Mouse (Mus musculus): ENCODE measurements around the gene Slc35b1. TPM values are rescaled to one million over a fixed set of nuclear protein-coding genes. Genes with fewer than 3 reads are reported as not detected.

Slc35b1 gene
- total RNA-seq, 2 experiments from 2014 or later: 42.7 to 43.8 TPM

DNA sequence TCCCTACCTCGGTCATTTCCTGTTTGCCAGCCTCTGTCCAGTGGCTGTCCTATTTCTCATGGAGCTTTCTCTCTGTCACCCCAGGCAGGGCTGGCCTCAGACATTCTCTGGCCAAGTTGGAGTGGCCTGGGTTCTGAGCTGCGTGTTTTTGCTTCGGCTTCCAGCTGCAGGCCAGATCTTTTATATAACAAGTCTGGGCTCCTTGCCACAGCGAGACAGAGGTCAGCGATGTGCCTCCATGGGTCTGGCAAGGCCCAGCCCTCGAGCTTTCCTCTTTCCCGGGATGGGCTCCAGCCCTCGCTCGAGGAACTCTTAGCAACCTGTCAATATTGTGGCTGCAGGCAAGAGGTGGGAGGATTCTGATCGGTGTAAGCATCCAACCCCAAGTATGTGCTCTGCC, 18.9 kb upstream of the Slc35b1 start:
- DNase-seq: peak; percentile 83

DNA sequence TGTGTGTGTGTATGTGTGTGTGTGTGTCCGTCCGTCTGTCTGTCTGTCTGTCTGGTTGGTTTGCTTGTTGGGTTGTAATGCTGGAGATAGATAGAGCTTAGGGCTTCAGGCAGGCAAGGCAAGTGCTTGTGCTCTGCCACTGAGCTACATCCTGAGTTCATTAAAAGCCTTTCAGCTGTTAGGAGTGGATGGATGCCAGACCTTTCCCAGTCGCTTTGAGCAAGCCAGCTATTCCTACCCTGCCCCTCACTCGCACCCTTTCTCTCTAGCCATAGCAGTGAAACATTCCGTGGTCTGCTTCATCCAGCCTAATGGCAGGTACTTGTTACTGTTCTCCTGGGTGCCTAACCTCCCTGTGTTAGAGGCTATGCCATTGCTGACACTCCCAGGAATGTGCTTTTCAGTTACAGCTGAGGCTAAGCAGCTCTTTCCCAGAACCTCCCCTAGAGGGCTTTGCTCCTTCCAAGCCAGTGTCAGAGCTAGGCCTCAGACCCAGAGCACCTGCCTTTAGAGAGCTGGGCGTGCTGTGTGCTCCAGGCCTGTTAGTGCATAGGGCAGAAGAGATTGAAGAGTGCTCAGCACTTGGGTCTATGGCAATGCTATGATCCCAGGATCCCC, 18.1 kb upstream of the Slc35b1 start:
- DNase-seq: no peak

DNA sequence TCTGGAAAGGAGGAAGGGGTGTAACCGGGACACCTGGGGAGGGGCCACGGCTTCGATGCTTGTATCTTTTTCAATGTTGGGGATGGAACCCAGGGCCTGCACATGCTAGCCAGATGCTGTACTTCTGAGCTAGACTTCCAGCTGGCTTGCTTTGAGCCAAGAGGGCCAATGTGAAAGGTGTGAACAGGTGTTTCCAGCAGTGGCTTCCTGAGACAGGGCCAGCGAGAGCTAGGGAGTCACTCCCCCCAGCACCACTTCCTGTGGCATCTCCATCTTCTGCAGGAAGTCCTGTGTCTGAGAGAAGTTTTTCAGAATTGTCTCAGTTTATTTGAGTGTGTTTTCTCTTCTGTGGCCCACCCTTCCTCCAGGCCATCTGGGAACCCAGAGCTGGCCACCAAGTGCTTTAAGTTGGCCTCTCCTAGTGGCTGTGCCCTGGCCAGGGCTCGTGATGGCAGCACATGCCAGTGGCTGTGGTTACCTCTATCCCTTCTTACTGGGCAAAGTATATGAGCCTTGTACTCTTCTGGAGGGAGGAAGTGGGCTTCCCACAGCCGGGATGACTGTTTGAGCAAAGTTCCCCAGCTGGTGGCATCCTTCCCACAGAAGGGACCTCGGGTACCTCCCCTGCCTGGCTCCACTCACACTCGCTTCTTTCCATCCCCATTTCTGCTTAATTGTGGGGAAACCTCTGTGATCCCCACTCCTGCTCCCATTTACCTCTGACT, 17.3 kb upstream of the Slc35b1 start:
- no peak for DNase-seq

DNA sequence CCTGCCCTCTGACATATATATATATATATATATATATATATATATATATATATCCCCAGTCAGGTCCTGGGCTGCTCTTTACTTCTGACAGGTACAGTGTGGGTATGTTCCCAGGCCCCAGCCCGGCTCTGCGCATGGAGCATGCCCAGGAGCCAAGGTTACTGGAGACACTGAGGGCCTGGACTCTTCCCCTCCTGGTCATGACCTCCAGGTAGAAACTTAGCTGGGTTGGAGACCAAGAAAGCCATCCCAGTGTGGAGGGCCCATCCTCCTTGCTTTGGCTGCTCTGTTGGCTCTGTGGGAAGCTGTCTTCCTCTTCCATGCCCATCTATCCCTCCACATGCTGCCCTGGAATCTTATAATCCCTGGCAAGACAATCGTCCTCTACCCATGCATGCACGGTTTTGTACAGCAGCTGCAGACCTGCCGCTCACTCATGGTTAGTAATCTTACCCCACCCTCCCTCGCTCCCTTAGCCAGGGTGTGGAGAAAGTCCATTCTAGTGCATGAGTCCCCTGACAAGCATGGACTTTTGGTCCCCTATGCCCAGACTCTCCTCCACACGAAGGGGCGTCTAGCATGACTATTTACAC, 16.2 kb upstream of the Slc35b1 start:
- no peak for DNase-seq

DNA sequence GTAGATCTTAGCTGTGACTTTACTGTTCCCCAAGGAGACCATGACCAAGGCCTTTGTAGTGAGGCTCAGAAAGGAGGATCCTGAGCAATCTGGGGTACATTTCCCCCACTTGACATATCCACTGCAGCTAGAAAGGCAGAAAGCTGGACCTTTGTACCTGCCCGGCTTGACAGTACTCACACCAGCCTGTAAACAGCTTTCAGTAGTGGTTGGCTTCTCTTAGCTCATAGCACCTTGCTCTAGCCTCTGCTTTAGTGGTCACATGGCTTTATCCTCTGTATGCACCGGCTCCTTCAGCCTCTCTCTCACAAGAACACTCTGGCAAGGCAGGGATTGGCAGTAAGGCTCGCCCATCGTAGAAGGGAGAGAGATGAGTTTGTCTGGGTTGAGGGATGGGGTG, 15.6 kb upstream of the Slc35b1 start:
- no peak for DNase-seq

DNA sequence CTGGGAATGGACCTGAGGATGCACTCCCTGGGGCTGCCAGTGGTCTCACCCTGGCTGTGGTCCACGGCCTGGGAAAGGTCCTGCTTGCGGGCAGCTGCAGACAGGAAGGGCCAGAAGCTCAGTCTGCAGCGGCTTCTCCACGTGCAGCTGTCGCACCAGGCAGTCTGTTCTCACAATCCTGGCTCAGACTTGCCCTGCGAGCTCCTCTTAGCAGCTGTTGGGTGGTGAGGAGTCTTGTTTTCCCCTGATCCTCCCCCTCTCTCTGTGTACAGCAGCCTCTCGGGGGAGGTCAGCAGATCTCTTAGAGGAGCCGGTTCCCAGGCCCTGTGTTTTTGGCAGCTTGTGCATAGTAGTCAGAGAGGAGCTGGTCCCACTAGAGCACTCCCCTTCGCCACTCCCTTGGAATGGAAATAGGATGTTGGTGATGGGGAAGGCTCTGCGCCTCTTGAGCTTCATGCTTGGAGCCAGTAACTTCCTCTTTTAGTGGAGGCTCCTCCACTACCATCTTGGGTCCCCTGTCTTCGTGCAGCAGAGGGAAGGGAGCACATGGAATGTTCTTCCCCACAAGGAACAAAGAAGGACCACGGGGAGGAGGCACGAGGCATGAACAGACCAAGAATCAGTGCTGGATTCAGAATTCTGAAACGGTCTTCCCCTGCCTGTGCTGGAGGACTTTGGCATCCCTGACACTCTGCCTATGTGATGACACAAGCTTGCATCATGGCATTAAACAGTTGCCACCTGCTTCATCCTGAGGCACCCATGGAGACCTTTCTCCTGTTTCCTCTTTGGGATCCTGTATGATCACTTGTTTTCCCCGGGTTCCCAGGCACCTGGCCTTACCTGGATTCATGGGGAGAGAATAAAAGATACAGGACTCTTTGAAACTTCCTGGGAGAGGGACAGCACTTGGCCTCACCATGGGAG, 14.3 kb upstream of the Slc35b1 start:
- DNase-seq: peak; percentile 65

DNA sequence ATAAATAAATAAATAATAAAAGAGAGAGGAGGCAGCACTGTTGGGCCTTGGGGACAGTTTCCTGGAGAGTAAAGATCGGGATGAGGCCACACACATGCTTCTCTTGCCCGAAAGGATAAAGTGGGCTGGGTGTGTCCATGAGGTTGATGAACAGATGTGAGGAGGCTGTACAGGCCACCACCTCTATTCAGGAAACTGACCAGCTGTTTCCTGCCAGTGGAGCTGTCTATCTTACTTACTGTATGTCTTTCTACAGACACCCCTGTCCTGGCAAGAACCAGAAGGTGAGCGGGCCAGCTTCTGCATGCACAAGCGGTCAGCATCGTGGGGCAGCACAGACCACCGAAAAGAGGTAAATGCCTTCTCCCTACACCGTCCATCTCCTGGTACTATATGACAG, 13.3 kb upstream of the Slc35b1 start:
- no peak for DNase-seq

DNA sequence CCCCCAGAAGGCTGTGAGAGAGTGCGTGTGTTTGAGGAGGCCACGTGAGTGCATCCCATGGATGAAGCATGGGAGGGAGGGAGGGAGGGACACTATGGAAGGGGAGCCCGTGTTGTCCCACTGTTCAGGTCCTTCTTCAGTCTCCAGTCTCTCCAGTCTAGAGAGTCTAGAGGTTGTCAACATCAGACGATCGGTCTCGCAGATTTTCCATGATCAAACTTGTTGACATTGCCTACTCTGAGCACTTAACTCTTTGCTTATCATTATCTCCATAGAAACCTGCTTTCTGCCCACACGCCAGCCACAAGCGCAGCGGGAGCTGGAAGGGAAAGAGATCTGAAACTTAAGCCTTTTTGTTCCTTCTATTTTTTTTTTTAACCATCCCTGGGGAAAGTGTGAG, 5.6 kb upstream of the Slc35b1 start:
- no peak for DNase-seq

DNA sequence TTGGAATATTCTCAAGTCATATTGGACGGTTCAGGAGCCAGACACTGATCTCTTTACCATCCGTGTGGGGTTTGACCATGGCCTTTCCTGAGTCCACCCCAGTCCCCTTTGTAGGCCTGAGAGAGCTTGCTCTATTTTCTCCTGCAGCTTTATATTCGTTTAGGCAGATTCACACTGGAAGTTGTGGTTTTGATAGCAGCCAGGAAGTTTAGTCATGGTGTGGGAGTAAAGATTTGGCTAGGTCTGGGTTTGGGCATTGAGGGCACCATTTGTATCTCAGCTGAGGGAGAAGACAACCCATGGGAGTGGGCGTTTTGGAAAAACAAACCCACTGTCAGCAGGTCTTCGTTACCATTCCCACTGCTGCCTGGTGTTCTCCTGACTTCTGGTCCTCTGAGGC, 4.9 kb upstream of the Slc35b1 start:
- DNase-seq: no peak

DNA sequence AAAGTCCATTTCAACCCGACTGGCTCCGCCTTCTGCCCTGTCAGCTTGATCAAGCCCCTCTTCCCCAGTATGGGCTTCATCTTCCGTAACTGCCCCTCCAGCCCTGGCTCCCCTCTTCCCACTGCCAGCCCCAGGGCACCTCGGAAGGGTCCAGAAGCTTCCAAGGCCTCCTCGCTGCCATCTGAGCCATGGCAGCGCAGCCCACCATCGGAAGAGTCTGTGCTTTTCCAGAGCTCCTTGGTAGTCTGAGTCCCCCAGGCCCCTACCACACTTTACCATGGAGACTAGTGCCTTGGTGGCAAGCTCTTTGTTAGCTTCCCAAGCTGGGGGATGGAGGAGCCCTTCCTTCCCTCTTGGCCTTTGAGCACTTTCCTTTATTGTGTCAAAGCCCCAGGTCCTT, 3.8 kb upstream of the Slc35b1 start:
- DNase-seq: no peak

DNA sequence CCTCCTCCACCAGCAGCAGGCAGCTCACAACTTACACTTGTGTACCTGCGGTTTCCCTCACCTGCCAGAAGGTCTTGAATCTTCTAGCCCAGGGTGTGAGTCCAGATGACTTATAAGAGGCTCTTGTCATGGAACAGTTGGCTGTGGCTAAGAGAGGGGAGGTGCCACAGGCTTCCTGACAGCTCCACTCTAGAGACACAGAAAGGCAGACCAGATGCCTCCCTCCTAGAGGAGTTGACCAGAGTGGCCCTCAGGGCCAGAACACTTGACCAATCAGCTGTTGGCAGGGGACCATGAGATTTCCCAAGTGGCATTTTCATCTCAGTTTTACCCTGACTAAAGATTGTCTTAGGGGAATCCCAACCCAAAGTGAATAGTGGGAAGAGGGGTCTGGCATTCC, 3.3 kb upstream of the Slc35b1 start:
- no peak for DNase-seq

DNA sequence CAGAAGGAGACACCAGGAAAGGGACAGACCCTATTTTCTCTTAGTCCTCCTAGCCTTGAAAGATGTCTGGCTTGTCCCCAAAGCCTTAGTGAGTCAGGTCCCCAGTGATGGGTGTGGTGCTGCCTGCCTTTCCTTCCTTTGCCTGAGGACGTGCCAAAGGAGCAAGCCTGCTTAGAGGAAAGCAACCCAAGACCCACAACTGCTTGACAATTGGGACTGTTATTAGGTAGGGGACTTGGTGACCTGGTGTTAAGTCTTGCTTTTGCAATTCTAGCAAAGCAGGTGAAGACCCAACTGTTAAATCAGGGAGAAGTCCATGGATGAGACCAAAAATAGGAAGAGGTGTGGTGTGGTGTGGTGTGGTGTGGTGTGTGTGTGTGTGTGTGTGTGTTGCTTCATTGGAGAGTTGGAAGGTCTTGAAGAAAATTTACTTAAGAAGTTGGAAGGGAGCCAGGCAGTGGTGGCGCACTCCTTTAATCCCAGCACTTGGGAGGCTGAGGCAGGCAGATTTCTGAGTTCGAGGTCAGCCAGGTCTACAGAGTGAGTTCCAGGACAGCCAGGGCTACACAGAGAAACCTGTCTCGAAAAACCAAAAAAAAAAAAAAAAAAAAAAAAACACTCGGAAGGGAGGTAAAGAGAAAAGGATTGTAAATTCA, 1.0 kb upstream of the Slc35b1 start:
- no peak for DNase-seq

DNA sequence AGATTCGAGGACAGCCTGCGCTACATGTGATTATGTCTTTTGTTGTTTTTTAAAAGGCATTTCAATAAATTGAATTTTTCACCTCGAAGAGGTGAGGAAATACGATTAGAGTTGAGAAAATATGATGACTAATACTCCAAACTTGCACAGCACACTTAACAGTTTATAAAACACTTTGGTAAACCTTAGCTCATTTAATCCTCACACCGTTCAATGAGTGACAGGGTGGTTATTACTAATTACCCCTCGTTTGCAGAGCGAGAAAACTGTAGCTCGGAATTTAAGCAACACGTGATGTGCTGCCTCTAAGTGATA, 531 bp upstream of the Slc35b1 start:
- DNase-seq: no peak

DNA sequence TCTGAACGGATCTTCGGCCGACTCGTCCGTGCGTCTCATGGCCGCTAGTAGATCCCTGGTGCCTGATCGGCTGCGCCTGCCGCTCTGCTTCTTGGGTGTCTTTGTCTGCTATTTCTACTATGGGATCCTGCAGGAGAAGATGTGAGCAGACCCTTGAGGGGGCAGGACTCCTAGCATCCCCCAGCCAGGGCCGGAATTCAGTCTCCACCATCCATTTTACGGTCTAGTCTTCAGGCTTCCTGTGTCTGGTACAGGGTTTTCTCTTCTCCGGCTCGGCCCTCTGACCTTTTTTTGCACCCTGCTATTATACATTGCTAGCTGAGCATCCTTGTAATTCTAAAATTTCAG, 455 bp downstream of the Slc35b1 start:
- no peak for DNase-seq

DNA sequence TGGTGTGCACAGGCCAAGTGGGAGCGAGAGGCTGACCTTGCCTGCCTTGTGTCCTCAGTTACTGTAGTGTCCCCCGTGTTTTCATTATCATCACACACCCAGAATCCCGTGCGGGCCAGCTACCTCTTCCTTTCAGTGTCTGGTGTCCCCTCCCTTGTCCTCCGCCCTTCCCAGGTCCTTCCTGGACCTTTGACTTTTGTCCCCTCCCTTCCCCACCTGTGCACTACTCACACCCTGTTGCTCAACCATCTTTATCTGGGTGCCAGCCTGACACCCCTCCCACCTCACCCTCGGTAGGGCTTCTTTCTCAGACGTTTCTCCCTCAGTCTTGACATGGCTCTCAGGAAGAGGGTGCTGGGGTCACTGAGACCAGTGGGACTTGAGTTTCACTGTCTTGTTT, 2.9 kb downstream of the Slc35b1 start:
- DNase-seq: no peak

DNA sequence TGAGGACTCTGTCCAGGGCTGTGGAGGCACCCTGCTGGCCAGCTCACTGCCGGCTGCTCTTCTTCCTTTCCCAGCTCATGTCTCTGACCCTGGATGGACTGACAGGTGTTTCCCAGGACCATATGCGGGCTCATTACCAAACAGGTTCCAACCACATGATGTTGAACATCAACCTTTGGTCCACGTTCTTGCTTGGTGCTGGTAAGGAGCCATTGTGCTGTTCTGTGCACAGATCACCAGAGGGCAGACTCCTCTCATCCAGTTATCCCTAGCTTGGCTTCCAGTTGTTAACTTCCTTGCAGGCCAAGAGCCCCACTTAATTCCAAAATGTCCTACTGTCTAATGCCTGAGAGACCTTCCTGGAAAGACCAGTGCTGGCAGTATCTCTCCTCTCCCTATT, 4.5 kb downstream of the Slc35b1 start:
- DNase-seq: no peak

DNA sequence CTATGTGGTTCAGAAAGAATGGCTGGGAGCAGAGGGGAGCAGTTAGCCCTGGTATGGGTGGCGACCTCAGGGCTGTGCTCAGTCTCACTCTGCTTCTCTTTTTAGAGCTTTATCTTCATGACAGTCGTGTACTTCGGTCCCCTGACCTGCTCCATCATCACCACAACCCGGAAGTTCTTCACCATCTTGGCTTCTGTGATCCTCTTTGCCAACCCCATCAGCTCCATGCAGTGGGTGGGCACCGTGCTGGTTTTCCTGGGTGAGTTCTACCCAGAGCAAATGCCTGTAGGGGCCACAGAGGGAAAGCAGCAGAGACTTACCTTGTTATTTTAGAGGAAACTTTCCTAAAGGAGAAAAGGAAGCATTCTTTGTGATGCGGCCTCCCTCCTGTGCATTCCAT, 5.9 kb downstream of the Slc35b1 start:
- no peak for DNase-seq

DNA sequence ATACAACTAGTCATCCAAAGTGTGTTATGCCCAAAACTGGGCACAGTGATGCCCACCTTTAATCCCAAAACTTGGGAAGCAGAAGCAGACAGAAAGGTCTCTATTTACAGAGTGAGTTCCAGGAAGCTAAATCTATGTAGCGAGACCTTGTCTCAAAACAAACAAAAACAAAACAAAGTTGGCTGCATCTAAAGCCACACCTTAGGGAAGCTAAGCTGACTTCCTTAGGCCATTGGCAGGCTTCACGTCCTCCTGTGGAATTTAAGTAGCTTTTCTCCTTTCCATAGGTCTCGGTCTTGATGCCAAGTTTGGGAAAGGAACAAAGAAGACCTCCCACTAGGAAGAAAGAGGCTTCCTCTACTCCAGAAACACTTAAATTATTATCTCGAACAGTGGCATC, 6.7 kb downstream of the Slc35b1 start:
- no peak for DNase-seq

DNA sequence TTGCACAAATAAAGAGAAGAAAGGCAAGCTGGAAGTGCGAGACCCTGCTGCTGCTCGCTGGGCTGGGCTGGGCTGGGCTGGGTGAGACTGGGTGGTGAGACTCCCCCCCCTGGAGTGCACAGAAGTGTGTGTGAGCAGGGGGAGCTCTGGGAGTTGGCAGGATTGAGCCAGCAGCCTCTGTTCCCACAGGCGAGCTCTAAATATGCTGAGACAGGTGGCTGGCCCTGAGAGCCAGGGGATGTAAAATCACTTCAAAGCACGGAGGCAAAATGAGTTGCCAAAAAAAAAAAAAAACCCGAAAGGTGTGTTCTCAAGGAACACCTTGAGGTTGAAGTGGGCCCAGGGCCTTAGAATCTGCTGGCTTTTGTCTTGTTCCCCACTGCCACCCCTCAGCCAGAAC, 7.3 kb downstream of the Slc35b1 start:
- no peak for DNase-seq

DNA sequence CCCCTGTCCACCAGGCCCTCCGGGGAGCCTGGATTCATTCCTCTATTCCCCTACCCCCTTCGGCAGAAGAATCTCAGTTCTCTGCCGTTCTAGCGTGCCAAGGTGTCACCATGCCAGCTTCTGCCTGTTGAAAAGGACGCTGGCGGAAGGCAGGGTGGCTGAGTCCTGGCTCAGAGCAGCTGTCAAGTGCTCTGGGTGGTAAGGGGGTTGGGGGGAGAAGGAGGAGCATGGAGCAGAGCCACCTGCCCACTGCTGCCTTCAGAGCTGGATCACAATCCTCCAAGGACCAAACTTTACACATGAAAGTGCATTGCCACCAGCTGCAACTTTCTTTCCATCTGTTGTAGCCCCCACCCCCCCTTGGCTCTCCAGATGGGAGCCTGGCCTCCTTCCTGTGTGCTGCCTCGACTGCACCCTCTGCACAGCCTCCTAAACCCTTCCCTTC, 7.8 kb downstream of the Slc35b1 start:
- DNase-seq: peak; percentile 70

DNA sequence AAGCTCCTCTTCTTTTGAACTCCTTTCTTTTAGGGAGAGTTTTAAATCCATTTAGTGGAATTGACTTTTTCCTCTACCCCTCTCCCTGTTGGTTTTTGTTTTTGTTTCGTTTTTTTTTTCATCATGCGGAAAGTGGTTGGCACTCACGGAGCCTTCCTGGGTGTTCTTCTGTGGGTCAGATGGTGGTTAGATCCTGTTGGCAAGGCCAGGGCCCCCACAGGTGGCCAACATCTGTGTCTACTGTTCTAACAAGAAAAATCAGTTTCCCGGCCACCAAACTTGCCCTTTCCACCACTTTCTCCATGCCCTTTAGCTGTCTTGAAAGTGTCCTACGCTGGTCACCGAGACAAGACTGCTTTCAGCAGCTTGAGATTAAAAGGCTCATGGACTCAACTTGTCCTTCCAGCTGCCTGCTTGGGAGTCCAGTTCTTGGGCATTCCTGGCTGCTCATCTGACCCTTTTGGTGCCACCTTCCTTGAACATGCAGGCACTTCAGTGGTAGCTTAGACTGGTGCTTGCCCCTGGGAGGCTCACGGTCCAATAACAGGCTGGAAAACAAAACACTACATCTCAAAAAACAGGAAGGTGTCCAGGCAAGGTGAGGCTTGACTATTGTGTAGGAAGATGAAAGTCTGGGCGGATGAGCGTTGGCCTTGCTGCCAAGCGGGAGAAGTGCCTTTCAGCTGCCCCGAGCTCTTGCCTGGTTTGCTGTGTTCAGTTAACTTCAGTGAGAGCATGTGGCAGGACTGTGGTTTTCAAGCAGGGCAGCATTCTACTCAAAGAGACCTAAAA, 8.4 kb downstream of the Slc35b1 start:
- no peak for DNase-seq

DNA sequence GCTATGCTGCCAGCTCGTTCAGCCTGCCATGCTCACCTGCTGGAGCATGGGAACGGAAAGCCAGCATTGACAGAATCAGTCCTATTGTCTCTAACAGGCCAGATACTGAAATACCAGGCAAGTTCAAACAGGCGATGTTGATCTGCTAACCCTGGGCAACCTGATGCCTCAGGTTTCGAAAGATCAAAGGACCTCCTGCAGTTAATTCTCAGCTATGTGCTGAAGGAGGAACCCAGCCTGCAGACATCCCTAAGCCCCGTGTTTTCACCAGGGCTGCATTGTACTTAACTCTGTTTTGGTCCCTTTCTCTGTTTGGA, 9.0 kb downstream of the Slc35b1 start:
- DNase-seq: no peak

All from gastrocnemius, postnatal 10 days (tissue).